Mouse (Mus musculus): Measurements from ENCODE around the gene Rpl3l. TPM values are rescaled to one million over a fixed set of nuclear protein-coding genes. Genes with fewer than 3 reads are reported as not detected.
A peak's percentile ranks its signal among the peaks of the same experiment; 100 is the strongest.
"Not testable (repeated sequence)": the region's sequence is repeated elsewhere in the genome, so short reads cannot be mapped to it uniquely, and the experiment has no call there.

The Rpl3l gene
- polyA plus RNA-seq, 1 experiment from 2014 or later, result not detected

DNA sequence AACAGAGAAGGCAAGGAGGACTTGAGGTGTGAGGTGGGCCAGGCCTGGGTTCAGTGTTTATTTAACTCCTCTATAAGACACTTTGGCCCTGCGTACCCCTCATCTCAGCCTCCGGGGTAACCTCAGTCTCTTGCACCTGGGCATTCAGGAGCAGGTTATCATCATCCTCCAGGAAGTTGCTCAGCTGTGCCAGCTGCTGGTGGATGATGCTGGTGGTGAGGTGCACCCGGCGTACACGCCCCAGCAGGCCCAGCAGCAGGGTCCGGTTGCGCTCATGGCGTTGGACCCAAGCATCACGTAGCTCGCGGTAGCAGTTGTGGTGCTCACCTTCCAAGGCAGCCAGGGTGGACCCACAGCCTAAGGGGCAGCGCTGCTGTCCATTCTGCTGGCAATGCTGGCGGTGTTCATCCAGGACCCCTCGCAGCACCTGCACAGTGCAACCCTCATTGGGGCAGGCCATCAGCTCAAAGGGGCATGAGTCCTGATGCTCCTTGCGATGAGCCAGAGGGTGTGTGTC is 11.4 kb upstream of the Rpl3l start:
- ATAC-seq (ENCODE audit: low FRiP score) (no peak), DNase-seq (ENCODE audit: low spot score, missing footprints) (no peak)
- Histone ChIP-seq H3K9ac (ENCODE audit: low read length) (no peak overlapping the region), H3K4me3 (ENCODE audit: low read depth, low read length) (no peak overlapping the region), H3K36me3 (ENCODE audit: control insufficient read depth, insufficient read depth, low read length) (0 out of 2 replicates have a peak, but pooled peaks cover under 1% of the 10 kb centered on the region), H3K27me3 (ENCODE audit: control insufficient read depth, insufficient read depth, low read length) (no peaks in the 10 kb centered on the region), H3K4me1 (ENCODE audit: control insufficient read depth, insufficient read depth, low read length) (peaks cover 2% of the 10 kb centered on the region), H3K9me3 (ENCODE audit: control insufficient read depth, low read length) (no peaks in the 10 kb centered on the region), H3K27ac (ENCODE audit: low read depth, low read length) (no peak overlapping the region), H3K4me2 (no peak overlapping the region)
- 88% methylated on average over 15 of the region's 15 CpGs for WGBS

- peak within 1 kb of the TSS; percentile 88 for H3K4me3 ChIP-seq (ENCODE audit: low read depth, low read length)
- peaks cover 11% of the 10 kb centered on the region for H3K36me3 ChIP-seq (ENCODE audit: control insufficient read depth, insufficient read depth, low read length)
- no peaks in the 10 kb centered on the region for H3K9me3 ChIP-seq (ENCODE audit: control insufficient read depth, low read length)
- peak within 1 kb of the TSS; percentile 55 for H3K4me2 ChIP-seq
- no peak within 1 kb of the TSS for H3K27ac ChIP-seq (ENCODE audit: low read depth, low read length)
- no peaks in the 10 kb centered on the region for H3K27me3 ChIP-seq (ENCODE audit: control insufficient read depth, insufficient read depth, low read length)
- ATAC-seq (ENCODE audit: low FRiP score), result no peak
- DNase-seq (ENCODE audit: low spot score, missing footprints), result no peak
- peaks cover 7% of the 10 kb centered on the region for H3K4me1 ChIP-seq (ENCODE audit: control insufficient read depth, insufficient read depth, low read length)
- no peak within 1 kb of the TSS for H3K9ac ChIP-seq (ENCODE audit: low read length)
- WGBS, result 82% methylated on average over 4 of the region's 4 CpGs
These were observed 9.7 kb upstream of the Rpl3l start, which contains the start of the genes Rnf151 and Rps2 for GRCm38 (mm10) chr17:24717943-24718342. Gene Rnf151 (minus strand): TSS chr17:24718063. Gene Rps2 (plus strand): TSS chr17:24718116.

GRCm38 (mm10) chr17:24718938-24719337 is 8.7 kb upstream of the Rpl3l start:
- not testable (repeated sequence) for ATAC-seq (ENCODE audit: low FRiP score); H3K27me3 ChIP-seq (ENCODE audit: control insufficient read depth, insufficient read depth, low read length); H3K9me3 ChIP-seq (ENCODE audit: control insufficient read depth, low read length); DNase-seq (ENCODE audit: low spot score, missing footprints); H3K27ac ChIP-seq (ENCODE audit: low read depth, low read length)
- peak overlapping the region; percentile 93 for H3K9ac ChIP-seq (ENCODE audit: low read length)
- peak overlapping the region; percentile 88 for H3K4me3 ChIP-seq (ENCODE audit: low read depth, low read length)
- peaks cover 15% of the 10 kb centered on the region for H3K4me1 ChIP-seq (ENCODE audit: control insufficient read depth, insufficient read depth, low read length)
- H3K36me3 ChIP-seq (ENCODE audit: control insufficient read depth, insufficient read depth, low read length), result peaks cover 11% of the 10 kb centered on the region
- 66% methylated on average over 5 of the region's 5 CpGs for WGBS
- H3K4me2 ChIP-seq, result peak overlapping the region; percentile 55

- peaks cover 15% of the 10 kb centered on the region for H3K4me1 ChIP-seq (ENCODE audit: control insufficient read depth, insufficient read depth, low read length)
These were observed 8.0 kb upstream of the Rpl3l start for GRCm38 (mm10) chr17:24719494-24720222.

GRCm38 (mm10) chr17:24720616-24721015 is 7.0 kb upstream of the Rpl3l start:
- Histone ChIP-seq H3K4me1 (ENCODE audit: control insufficient read depth, insufficient read depth, low read length) (peaks cover 15% of the 10 kb centered on the region), H3K9ac (ENCODE audit: low read length) (peak overlapping the region; percentile 82), H3K4me2 (peak overlapping the region; percentile 88), H3K36me3 (ENCODE audit: control insufficient read depth, insufficient read depth, low read length) (peaks cover 11% of the 10 kb centered on the region), H3K4me3 (ENCODE audit: low read depth, low read length) (peak overlapping the region; percentile 88)
- H3K27me3 ChIP-seq (ENCODE audit: control insufficient read depth, insufficient read depth, low read length); H3K27ac ChIP-seq (ENCODE audit: low read depth, low read length); H3K9me3 ChIP-seq (ENCODE audit: control insufficient read depth, low read length); ATAC-seq (ENCODE audit: low FRiP score): not testable (repeated sequence)
- peak; percentile 86 for DNase-seq (ENCODE audit: low spot score, missing footprints)
- 2% methylated on average over 11 of the region's 11 CpGs for WGBS

More at GRCm38 (mm10) chr17:24719494-24720222, 8.0 kb upstream of the Rpl3l start:
- under 1% methylated on average over 61 of the region's 61 CpGs for WGBS
- peak overlapping the region; percentile 88 for H3K4me3 ChIP-seq (ENCODE audit: low read depth, low read length)
- H3K9ac ChIP-seq (ENCODE audit: low read length), result peak overlapping the region; percentile 93
- peak overlapping the region; percentile 58 for H3K27ac ChIP-seq (ENCODE audit: low read depth, low read length)
- H3K9me3 ChIP-seq (ENCODE audit: control insufficient read depth, low read length), result no peaks in the 10 kb centered on the region
- H3K4me2 ChIP-seq, result peak overlapping the region; percentile 88
- no peaks in the 10 kb centered on the region for H3K27me3 ChIP-seq (ENCODE audit: control insufficient read depth, insufficient read depth, low read length)
- peak; percentile 98 for ATAC-seq (ENCODE audit: low FRiP score)
- DNase-seq (ENCODE audit: low spot score, missing footprints), result peak; percentile 99
- H3K36me3 ChIP-seq (ENCODE audit: control insufficient read depth, insufficient read depth, low read length), result peaks cover 11% of the 10 kb centered on the region

DNA sequence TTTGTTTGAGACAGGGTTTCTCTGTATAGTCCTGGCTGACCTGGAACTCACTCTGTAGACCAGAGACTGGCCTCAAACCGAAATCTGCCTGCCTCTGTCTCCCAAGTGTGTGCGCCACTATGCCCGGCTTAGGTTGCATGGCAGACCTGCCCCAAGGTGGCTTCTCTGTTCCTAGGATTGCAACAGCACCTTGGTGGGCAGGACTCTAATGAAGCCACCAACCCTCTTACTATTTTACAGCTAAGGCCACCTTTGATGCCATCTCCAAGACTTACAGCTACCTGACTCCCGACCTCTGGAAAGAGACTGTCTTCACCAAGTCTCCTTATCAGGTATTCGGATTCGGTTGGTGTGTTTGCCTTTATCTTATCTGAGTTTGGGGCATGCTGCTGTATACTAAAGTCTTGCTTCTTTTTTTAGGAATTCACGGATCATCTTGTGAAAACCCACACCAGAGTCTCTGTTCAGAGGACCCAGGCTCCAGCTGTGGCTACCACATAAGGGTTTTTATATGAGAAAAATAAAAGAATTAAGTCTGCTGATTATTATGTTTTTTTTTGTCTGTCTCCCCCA is 6.2 kb upstream of the Rpl3l start:
- ATAC-seq (ENCODE audit: low FRiP score); H3K27me3 ChIP-seq (ENCODE audit: control insufficient read depth, insufficient read depth, low read length); H3K9me3 ChIP-seq (ENCODE audit: control insufficient read depth, low read length); H3K27ac ChIP-seq (ENCODE audit: low read depth, low read length): not testable (repeated sequence)
- peak; percentile 83 for DNase-seq (ENCODE audit: low spot score, missing footprints)
- 76% methylated on average over 7 of the region's 7 CpGs for WGBS
- Histone ChIP-seq H3K4me2 (peak overlapping the region; percentile 88), H3K4me1 (ENCODE audit: control insufficient read depth, insufficient read depth, low read length) (peaks cover 15% of the 10 kb centered on the region), H3K9ac (ENCODE audit: low read length) (peak overlapping the region; percentile 47), H3K4me3 (ENCODE audit: low read depth, low read length) (peak overlapping the region; percentile 88), H3K36me3 (ENCODE audit: control insufficient read depth, insufficient read depth, low read length) (peaks cover 11% of the 10 kb centered on the region)

DNA sequence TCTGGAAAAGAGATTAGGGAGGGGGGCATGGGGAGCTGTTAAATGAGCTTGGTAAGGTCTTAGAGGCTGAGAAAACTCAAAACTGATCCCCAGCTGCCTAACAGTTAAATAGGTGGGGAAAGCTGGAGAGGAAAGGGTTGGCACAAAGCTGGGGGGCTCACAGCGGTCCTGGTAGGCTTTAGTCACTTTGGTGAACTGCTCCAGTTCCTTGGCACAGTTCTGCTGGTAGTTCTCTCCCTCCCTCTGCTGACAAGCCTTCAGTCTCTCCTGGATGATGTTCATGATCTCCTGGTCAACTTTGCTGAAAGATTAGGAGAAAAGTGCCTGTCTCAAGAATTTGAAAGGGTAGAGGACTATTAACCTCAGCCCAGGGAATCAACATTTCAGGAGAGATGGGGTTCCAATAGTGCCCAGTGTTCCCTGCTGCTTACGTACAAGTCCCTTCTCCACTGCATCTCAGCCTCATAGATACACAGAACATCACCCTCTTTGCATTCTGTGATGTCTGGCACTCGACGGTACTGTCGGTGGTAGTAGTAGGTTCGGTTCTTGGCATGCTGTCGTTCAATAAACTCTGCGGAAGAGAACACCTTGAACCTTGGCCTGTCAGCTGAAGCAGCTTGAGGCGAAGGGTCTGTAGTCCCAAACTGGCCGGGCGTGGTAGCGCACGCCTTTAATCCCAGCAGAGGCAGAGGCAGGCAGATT is 5.2 kb upstream of the Rpl3l start:
- H3K27ac ChIP-seq (ENCODE audit: low read depth, low read length), result no peak overlapping the region
- H3K4me2 ChIP-seq, result no peak overlapping the region; the same call in 1 of the 2 replicates
- 40% methylated on average over 13 of the region's 13 CpGs for WGBS
- peak; percentile 89 for DNase-seq (ENCODE audit: low spot score, missing footprints)
- H3K36me3 ChIP-seq (ENCODE audit: control insufficient read depth, insufficient read depth, low read length), result peaks cover 11% of the 10 kb centered on the region
- no peaks in the 10 kb centered on the region for H3K9me3 ChIP-seq (ENCODE audit: control insufficient read depth, low read length)
- no peak overlapping the region; the same call in 1 of the 2 replicates for H3K9ac ChIP-seq (ENCODE audit: low read length)
- H3K27me3 ChIP-seq (ENCODE audit: control insufficient read depth, insufficient read depth, low read length), result no peaks in the 10 kb centered on the region
- no peak for ATAC-seq (ENCODE audit: low FRiP score)
- H3K4me1 ChIP-seq (ENCODE audit: control insufficient read depth, insufficient read depth, low read length), result peaks cover 15% of the 10 kb centered on the region
- 0 out of 2 replicates have a peak overlapping the region, but pooled peaks have one; percentile 3 for H3K4me3 ChIP-seq (ENCODE audit: low read depth, low read length)

DNA sequence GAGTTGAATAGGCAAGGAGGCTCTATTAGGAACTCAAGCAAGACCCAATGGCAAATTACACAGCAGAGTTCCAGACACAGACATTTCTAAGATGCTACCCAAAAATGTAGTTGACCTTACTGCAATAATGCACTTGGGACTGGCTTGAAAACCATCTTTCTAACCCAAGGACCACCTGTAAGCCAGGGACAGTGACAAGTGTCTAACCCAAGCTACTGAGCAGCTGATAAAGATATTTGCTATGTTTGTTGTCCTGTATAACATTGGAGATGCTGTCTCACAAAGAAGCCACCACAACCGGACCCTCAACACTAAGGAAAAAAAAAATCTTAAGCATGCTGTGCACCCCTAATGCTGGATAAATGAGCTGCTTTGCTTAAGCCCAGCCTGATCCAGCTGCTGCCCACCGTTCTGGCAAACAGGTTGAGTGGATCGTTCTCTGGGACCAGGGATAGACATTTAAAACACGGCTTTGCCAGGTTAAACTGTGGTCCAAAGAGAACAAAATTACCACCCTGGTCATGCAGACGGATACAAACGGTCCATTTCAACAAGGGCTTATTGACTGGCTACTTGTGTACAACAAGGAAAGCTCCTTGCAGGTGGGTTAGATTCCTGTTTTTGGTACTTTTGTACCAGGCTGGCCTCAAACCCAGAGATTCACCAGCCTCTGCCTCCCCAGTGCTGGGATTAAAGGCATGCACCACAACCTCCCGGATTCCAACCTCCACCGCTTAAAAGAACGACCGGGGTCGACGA is 4.3 kb upstream of the Rpl3l start:
- Histone ChIP-seq H3K4me1 (ENCODE audit: control insufficient read depth, insufficient read depth, low read length) (peaks cover 15% of the 10 kb centered on the region), H3K27ac (ENCODE audit: low read depth, low read length) (no peak overlapping the region), H3K27me3 (ENCODE audit: control insufficient read depth, insufficient read depth, low read length) (no peaks in the 10 kb centered on the region), H3K4me3 (ENCODE audit: low read depth, low read length) (peak overlapping the region; percentile 50), H3K9ac (ENCODE audit: low read length) (peak overlapping the region; percentile 74), H3K36me3 (ENCODE audit: control insufficient read depth, insufficient read depth, low read length) (peaks cover 11% of the 10 kb centered on the region), H3K4me2 (peak overlapping the region; percentile 74), H3K9me3 (ENCODE audit: control insufficient read depth, low read length) (no peaks in the 10 kb centered on the region)
- ATAC-seq (ENCODE audit: low FRiP score) (no peak), DNase-seq (ENCODE audit: low spot score, missing footprints) (peak; percentile 91)
- 4% methylated on average over 12 of the region's 12 CpGs for WGBS

Measured in midbrain, embryonic 11.5 days (tissue).